Mouse (Mus musculus): ENCODE results near the gene Kif27.
"Not testable (repeated sequence)": the region's sequence is repeated elsewhere in the genome, so short reads cannot be mapped to it uniquely, and the experiment has no call there.

- TF ChIP-seq CTCF (IDR thresholded peaks at IDR 0.05; ENCODE audit: borderline replicate concordance, control insufficient read depth, extremely low read depth, insufficient read depth, low read length, poor library complexity); POLR2A (IDR thresholded peaks at IDR 0.05; ENCODE audit: control insufficient read depth, extremely low read depth, insufficient read depth, low read length, poor library complexity): not testable (repeated sequence)
Observed at GRCm38 (mm10) chr13:58394392-58394791, 35.5 kb upstream of the Kif27 start.

Data from thymus, adult 2 months (tissue).